Mouse (Mus musculus) heart, adult 2 months (tissue): ENCODE results near the gene Mertk. TPM values are rescaled to one million over a fixed set of nuclear protein-coding genes. Genes with fewer than 3 reads are reported as not detected.
A peak's percentile ranks its signal among the peaks of the same experiment; 100 is the strongest.

ENCODE experiments used
- DNase-seq, 2 experiments: peaks; one replicate each; pipeline ENCODE4 v3.0.0; 2021
- H3K27ac ChIP-seq: fragments of 200-600 bp; 2 replicates; pipeline ENCODE4 v1.8.1; 2022
- H3K27me3 ChIP-seq: fragments of 200-500 bp; 2 replicates; pipeline ENCODE4 v1.6.1; 2012; ENCODE audit warnings: mild to moderate bottlenecking, low read length, inconsistent platforms, mixed read lengths; ENCODE audit not compliant: control insufficient read depth, insufficient read depth
- H3K36me3 ChIP-seq: fragments of 200-500 bp; 2 replicates; pipeline ENCODE4 v1.6.1; 2012; ENCODE audit warnings: low read length, inconsistent platforms; ENCODE audit not compliant: control insufficient read depth, insufficient read depth
- H3K4me1 ChIP-seq: fragments of 200-500 bp; 2 replicates; pipeline ENCODE4 v1.6.1; 2011; ENCODE audit warnings: low read length; ENCODE audit not compliant: control insufficient read depth, insufficient read depth
- H3K4me3 ChIP-seq: fragments of 200-600 bp; 2 replicates; pipeline ENCODE4 v1.8.1; 2022
- H3K79me2 ChIP-seq: fragments of 200-500 bp; replicated peaks from 2 replicates; pipeline ENCODE4 v1.6.1; 2012; ENCODE audit warnings: mild to moderate bottlenecking, inconsistent platforms, low read length, moderate library complexity, mixed read lengths; ENCODE audit not compliant: control insufficient read depth, insufficient read depth
- H3K9ac ChIP-seq: fragments of 200-500 bp; 2 replicates; pipeline ENCODE4 v1.6.1; 2012; ENCODE audit warnings: low read depth, mild to moderate bottlenecking, control low read depth, inconsistent platforms, low read length, mixed read lengths
- CTCF ChIP-seq: fragments of 200-600 bp; IDR thresholded peaks from 2 replicates; pipeline ENCODE4 v1.8.1; 2022; ENCODE audit warnings: antibody characterized with exemption, mild to moderate bottlenecking, moderate library complexity
- EP300 ChIP-seq: fragments of 200-500 bp; IDR thresholded peaks from 2 replicates; pipeline ENCODE4 v1.6.1; 2011; ENCODE audit warnings: low read depth, low read length, control low read depth; ENCODE audit not compliant: insufficient read depth
- POLR2A ChIP-seq: fragments of 200-500 bp; IDR thresholded peaks from 2 replicates; pipeline ENCODE4 v1.6.1; 2011; ENCODE audit warnings: mild to moderate bottlenecking, low read depth, low read length, control low read depth; ENCODE audit not compliant: insufficient read depth
- WGBS: fragments of 180-500 bp; shearing (Covaris S2); methylation state at CpG from one replicate; pipeline ENCODE4 v1.1.7; 2018; 5-methylcytosine and 5-hydroxymethylcytosine counted together
- intact Hi-C: fragments of 180-260 bp; cut with DNase I; formaldehyde crosslinking; loops from one replicate; pipeline ENCODE4 v1.15.1; 2025
- polyA plus RNA-seq: library from polyadenylated mRNA; depleted of rRNA; stranded (reverse); fragments of >200 nt; gene quantifications from 2 replicates; pipeline ENCODE4 v1.2.3, GENCODE M21; 2012
- total RNA-seq, 2 experiments: library from RNA; stranded (reverse); gene quantifications; 2 replicates each; pipeline ENCODE4 v1.2.3; 2021

Mertk gene
- total and polyA plus RNA-seq, 3 experiments = 2.5 to 6.5 (median 4.0) TPM

DNA sequence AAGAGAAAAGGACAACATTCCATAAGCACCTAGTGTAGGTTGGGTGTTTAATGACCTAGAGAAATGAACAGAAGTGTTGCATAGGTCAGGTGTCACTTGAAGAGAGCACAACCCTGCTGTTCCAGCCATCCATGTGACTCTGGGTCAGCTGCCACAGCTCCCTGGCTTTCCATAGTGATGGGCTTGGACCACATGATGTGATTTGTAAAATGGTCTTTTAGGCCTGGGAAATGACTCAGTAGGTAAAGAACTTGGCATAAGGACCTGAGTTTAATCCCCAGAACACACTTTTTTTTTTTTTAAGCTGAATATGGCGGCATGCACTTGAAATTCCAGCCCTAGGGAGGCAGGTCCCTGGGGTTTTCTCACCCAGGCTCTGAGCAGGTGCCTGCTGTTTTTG lies 33.2 kb downstream of the Mertk start:
- no peak overlapping the region for H3K9ac ChIP-seq
- 83% methylated on average over 1 of the region's 1 CpGs for WGBS
- no peaks in the 10 kb centered on the region for H3K79me2 ChIP-seq
- no peaks in the 10 kb centered on the region for H3K27me3 ChIP-seq
- H3K36me3 ChIP-seq = no peaks in the 10 kb centered on the region; the same call in 1 of the 2 replicates
- no peak for DNase-seq
- peaks cover 3% of the 10 kb centered on the region for H3K4me1 ChIP-seq
- no peak overlapping the region for H3K4me3 ChIP-seq
- TF ChIP-seq EP300 = no peak
- intact Hi-C loops = no loop called here
- no peak overlapping the region for H3K27ac ChIP-seq

GRCm38 (mm10) chr2:128735089-128735488 lies 36.3 kb downstream of the Mertk start:
- no peaks in the 10 kb centered on the region for H3K36me3 ChIP-seq
- H3K4me3 ChIP-seq = no peak overlapping the region
- TF ChIP-seq CTCF (no peak), POLR2A (no peak), EP300 (no peak)
- DNase-seq = no peak
- intact Hi-C loops = no loop called here
- no peak overlapping the region for H3K27ac ChIP-seq
- H3K4me1 ChIP-seq = peaks cover 4% of the 10 kb centered on the region
- H3K79me2 ChIP-seq = no peaks in the 10 kb centered on the region
- H3K27me3 ChIP-seq = no peaks in the 10 kb centered on the region
- WGBS = 48% methylated on average over 3 of the region's 3 CpGs
- H3K9ac ChIP-seq = no peak overlapping the region

DNA sequence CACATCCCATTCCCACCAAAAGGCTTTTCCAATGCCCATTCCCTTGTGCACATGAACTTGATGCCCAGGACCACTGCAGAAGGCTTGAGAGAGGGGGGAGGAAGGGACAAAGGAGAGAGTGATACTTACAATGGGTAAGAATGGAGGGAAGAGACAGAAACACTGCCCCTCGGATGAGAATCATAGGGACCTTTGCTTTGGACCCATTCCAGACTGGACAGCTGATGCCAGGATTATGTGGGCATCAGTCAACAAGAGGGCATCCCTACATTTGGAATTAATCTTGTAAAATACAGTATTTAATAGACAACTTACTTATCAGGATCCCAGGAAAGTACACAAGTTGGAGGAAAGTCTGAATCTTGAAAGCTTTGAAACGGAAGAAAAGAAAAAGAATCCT lies 38.3 kb downstream of the Mertk start:
- intact Hi-C loops = no loop called here
- Histone ChIP-seq H3K4me1 (peaks cover 4% of the 10 kb centered on the region), H3K4me3 (no peak overlapping the region), H3K79me2 (no peaks in the 10 kb centered on the region), H3K27me3 (no peaks in the 10 kb centered on the region), H3K27ac (no peak overlapping the region), H3K36me3 (no peaks in the 10 kb centered on the region), H3K9ac (no peak overlapping the region)
- TF ChIP-seq EP300 (no peak), CTCF (no peak), POLR2A (no peak)
- no peak for DNase-seq
- WGBS = 91% methylated on average over 2 of the region's 2 CpGs

DNA sequence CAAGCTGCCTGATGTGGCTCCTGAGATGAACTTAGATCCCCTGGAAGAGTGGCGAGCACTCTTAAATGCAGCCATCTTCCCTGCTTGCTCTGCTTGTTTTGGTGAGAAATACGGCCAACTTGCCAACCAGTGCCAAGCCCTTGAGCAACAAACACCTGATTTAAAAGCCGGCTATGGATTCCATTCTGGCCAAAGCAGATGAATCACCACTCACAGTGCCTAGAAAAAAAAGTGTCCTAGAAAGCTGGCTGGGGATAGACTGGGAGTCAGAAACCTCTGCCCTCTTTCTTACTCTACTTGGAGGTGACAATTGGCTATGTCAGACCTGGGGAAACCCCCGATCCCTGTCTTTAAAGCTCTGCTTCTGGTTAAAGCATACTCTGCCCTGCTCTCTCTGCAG lies 39.0 kb downstream of the Mertk start:
- no peak overlapping the region for H3K9ac ChIP-seq
- intact Hi-C loops = no loop called here
- DNase-seq = no peak
- no peak overlapping the region for H3K27ac ChIP-seq
- H3K79me2 ChIP-seq = no peaks in the 10 kb centered on the region
- TF ChIP-seq EP300 (no peak), POLR2A (no peak), CTCF (no peak)
- H3K4me3 ChIP-seq = no peak overlapping the region
- H3K36me3 ChIP-seq = no peaks in the 10 kb centered on the region
- WGBS = 87% methylated on average over 4 of the region's 4 CpGs
- H3K4me1 ChIP-seq = peaks cover 4% of the 10 kb centered on the region
- H3K27me3 ChIP-seq = no peaks in the 10 kb centered on the region

DNA sequence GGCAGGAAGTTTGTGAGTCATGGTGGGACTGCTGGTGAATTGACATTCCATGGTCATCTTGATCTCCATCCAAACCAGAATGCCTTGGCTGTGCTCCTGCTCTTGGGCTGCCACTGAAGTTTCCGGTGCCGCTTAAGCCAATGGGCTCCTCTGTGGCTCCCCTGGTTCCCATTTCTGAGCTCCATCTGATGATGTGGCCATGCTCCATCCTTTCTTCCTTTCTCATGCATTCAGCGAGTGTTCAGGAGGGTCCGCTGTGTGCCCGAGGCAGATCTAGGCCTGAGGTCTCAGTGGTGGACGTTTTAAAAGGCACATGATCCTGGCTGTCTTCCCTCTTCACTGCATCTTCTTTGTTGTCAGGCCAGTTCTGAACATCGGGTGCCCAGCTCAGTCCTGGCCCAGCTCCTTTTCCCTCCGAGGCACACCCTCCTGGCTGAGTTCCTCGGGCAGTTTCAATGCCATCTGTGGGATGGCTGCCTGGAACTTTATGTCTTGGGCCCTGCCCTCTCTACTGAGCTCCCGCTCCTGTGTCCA lies 40.0 kb downstream of the Mertk start:
- Histone ChIP-seq H3K27ac (peak overlapping the region; percentile 31; the same call in 1 of the 2 replicates), H3K4me1 (peaks cover 4% of the 10 kb centered on the region), H3K36me3 (no peaks in the 10 kb centered on the region), H3K4me3 (no peak overlapping the region), H3K79me2 (no peaks in the 10 kb centered on the region), H3K9ac (no peak overlapping the region), H3K27me3 (no peaks in the 10 kb centered on the region)
- 54% methylated on average over 10 of the region's 10 CpGs for WGBS
- TF ChIP-seq POLR2A (no peak), EP300 (no peak), CTCF (no peak)
- intact Hi-C loops = no loop called here
- DNase-seq = peak; percentile 55 to 67

DNA sequence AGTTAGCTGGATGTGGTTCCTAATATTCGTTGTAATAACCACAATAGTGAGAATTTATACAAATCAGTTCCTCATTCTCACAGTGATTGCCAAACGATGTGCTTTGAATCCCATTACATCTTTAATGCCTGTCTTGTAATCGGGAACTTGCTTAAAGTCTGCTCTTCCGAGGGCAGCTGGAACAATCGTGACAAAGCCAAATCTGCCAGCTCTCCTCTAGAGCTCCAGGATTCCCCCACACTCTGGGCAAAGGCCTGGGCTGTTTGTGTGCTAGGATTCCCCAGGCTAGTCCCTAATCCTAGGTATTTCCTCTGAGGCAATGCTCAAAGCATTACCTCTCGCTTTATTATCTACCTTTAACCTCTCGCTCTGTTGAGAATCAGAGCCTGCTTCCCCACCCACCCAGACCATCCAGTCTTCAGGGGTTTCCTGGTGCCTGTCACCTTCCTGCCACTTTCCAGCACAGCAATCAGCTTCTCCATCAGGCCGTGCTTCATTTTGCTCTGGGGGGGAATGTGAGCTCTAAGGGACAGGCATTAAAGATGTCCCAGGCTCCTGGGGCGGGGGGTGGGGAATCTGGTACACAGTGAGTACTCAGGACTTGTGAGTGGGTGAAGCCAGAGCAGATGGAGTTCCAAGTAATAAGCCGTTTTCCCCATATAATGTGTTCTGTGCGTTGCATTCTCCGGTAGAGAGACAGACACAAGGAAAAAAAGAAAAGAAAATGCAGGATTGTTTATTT lies 47.3 kb downstream of the Mertk start:
- Histone ChIP-seq H3K4me1 (peaks cover 20% of the 10 kb centered on the region), H3K27ac (peak overlapping the region; percentile 87), H3K4me3 (no peak overlapping the region), H3K79me2 (no peaks in the 10 kb centered on the region), H3K36me3 (peaks cover 14% of the 10 kb centered on the region), H3K27me3 (no peaks in the 10 kb centered on the region), H3K9ac (peak overlapping the region; percentile 45)
- 40% methylated on average over 12 of the region's 12 CpGs for WGBS
- peak; percentile 18 to 44 for DNase-seq
- TF ChIP-seq CTCF (no peak), POLR2A (no peak), EP300 (no peak)
- intact Hi-C loops = loop anchor here (2.0 kb wide), 1 partner anchor 71 kb away; no protein-coding TSS in a partner anchor
